Mouse (Mus musculus): ENCODE results near the gene Extl1. TPM values are rescaled to one million over a fixed set of nuclear protein-coding genes. Genes with fewer than 3 reads are reported as not detected.
"Not testable (repeated sequence)": the region's sequence is repeated elsewhere in the genome, so short reads cannot be mapped to it uniquely, and the experiment has no call there.

The Extl1 gene
- polyA plus RNA-seq, 3 experiments from 2014 or later: 0.21 to 1.3 (median 1.0) TPM

DNA sequence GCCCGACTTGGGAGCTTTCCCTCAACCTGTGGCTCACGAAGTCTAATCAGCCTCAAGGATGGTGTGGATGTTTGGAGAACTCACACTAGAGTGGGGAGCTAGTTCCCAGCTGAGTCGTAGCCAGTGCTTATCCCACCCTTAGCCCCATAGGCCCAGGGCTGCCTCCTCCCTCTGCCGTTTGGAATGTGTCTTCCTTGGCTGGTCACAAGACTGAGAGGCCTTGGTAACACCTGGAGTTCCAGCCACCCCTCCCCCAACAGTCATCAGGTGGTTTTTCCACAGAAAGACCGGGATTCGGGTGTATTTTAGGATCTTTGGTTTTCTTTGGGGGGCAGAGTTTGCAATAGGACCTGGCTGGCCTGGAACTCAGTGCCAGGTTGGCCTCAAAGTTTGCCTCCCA lies 33.0 kb downstream of the Extl1 start:
- no peak for ATAC-seq

DNA sequence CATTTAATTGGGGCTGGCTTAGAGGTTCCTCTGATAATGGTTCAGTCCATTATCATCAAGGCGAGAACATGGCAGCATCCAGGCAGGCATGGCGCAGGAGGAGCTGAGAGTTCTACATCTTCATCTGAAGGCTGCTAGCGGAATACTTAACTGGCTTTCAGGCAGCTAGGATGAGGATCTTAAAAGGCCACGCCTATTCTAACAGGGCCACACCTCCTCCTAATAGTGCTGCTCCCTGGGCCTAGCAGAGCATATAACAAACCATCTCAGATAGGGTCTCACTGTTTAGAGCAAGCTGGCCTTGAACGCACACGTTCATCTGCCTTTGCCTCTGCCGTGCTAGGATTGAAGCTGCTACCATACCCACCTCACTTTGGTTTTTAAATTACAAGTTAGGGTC lies 33.8 kb downstream of the Extl1 start:
- no peak for ATAC-seq

GRCm38 (mm10) chr4:134348545-134348944 lies 35.1 kb downstream of the Extl1 start:
- ATAC-seq: no peak

DNA sequence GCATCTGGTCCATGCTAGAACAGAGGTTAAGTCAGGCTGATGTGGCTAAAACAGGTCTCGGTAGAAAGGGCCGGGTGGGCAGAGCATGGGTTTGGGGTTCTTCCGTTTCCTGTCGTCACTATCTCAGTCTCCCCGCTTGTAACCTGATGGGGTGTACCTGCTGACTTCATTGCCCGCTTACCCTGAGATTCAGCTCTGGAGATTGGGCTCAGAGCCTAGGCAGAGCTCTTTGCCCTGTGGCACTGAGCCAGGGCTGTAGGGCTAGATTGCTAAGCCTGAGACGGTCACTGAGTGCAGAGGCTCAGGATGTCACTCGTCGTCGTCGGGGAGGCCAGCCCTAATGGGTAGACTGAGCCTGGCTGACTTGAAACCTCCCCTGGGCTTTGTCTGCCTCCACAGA lies 35.6 kb downstream of the Extl1 start:
- no peak for ATAC-seq

GRCm38 (mm10) chr4:134345802-134346201 lies 37.8 kb downstream of the Extl1 start:
- no peak for ATAC-seq

DNA sequence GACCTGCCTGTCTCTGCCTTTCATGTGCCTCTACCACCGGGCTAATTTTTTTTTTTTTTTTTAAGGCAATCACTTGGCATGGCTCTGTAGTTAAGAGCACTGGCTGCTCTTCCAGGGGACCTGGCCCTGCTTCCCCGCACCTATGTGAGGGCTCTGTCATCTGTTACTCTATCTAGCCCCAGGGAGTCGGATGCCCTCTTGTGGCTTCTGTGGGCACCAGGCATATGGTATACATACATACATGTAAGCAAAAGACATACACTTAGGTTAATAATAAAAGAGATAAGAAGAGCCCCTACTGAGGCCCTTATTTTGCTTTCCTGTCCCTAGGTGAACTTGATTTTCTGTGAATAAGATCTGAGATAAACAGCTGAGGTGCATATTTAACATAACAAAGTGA lies 39.0 kb downstream of the Extl1 start:
- ATAC-seq: no peak

DNA sequence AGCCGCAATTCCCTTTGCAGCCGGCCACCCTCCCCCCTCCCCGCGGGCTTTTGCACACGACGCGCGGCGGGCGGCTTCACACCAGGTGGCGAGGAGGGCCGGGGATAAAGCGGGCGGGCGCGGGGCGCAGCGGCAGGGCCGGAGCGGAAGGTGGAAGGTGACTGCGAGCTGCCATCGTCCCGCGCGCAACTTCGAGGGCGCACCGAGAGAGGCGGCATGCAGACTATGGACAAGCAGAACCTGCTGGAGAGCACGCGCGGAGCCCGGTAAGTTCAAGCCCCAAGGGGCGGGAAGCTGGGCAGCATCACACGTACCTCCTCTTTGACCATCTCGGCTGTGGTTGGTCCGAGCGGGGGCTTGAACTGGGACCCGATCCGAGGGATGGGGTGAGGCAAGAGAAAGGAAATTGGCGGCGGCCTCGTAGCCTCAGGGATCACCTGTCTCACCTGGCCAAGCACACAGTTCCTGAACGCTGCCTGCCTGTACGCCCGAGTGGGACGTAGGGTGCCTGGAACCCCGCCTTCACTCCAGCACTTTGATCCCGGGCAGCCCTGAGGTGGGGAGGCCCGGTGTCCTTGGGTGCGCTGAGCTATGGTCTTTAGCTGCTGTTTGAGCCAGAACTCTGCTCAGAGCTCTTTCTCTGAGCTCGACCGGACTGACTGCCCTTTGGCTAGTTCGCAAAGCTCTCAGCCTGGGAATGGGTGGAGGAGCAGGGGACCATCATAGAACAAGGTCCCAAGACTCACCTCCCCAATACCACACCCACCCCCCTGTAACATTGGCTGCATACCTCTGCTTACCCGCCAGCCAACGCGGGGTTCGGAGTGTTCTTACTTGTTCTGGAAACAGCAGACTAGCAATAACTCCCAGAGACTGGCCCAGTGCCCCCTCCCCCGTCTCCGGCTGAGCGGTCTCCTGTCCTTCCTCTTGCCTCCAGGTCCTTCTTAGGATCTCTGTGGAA lies 40.3 kb downstream of the Extl1 start, which contains the start of gene Slc30a2:
Gene Slc30a2 (plus strand): TSS at position 111 of the 961 bp plus-strand sequence.
- ATAC-seq: no peak

DNA sequence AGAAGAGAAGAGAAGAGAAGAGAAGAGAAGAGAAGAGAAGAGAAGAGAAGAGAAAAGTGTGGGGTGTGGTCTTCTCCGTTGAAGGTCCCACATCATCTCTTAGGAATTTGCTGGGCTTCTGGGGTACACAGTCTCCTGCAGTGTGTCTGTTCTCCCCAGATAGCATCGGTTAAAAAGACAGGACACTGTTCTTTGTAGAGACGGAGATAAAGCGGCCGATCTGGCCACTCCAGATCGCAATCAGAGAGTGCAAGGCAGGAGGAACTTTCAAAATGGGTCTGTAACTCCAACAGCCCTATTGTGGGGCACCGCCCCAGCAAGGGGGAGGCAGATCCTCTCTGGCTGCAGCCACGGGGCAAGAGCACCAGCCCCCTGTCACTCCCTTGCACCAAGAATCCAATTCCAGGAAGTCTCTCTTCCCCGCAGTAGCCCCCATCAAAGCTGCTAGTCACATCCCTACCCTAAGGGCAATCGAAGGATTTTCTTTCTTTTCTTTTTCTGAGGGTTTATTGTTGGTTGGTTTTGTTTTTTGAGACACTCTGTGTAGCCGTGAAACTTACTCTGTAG lies 41.4 kb downstream of the Extl1 start:
- ATAC-seq: no peak

GRCm38 (mm10) chr4:134341231-134341630 lies 42.4 kb downstream of the Extl1 start:
- not testable (repeated sequence) for ATAC-seq

GRCm38 (mm10) chr4:134330281-134330680 lies 53.4 kb downstream of the Extl1 start:
- no peak for ATAC-seq

DNA sequence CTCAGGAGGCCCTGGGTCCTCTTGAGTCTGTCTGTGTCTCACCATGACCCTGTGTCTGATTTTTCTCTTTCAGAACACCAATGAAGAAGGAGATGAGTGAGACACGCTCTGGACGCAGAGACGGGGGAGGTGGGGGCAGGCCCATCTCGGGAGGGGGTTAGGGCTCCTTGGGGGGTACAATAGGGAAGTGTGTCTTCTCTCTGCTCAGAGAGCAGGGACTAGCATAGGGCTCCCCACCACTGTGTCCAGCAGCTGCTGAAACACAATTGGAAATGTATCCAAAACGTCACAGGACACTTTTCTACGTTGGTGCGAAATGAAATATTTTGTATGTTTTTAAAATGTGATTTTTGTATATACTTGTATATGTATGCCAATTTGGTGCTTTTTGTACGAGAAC lies 54.8 kb downstream of the Extl1 start:
- ATAC-seq: no peak

DNA sequence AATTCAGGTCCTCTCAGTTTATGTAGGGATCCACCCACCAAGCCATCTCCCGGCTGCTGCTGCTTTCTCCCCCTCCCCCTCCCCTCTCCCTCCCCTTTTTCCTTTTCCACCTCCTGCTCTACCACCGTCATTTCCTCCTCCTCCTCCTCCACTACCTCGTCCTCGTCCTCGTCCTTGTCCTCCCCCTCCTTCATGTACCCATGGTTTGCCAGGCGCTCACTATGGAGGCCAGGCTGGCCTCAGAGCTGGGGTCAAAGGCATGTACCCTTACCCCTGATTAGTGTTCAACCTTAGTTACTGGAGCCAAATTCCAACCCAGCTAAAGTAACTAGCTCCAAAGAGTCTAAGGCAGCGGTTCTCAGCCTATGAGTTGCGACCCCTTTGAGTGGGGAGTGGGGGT lies 55.5 kb downstream of the Extl1 start:
- ATAC-seq: no peak

- no peak for ATAC-seq
These were observed 56.7 kb downstream of the Extl1 start for GRCm38 (mm10) chr4:134326859-134327530.

DNA sequence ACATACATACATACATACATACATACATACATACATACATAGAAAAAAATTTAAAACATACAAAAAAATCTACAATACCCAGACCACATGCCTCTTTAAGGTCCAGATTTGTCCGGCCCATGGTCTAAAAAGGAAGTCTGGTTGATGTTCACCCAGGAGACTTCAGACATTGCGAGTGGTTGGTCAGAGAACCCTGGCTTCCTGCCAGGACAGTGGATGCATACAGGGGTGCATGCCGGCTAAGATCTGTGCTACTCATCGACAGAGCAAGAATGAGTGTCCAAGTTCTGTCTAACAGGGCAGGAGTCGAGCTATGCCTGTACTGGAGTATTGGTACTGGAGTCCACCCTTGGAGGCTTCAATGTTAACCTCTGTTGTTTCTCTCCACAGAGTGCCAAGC lies 59.0 kb downstream of the Extl1 start:
- no peak for ATAC-seq

DNA sequence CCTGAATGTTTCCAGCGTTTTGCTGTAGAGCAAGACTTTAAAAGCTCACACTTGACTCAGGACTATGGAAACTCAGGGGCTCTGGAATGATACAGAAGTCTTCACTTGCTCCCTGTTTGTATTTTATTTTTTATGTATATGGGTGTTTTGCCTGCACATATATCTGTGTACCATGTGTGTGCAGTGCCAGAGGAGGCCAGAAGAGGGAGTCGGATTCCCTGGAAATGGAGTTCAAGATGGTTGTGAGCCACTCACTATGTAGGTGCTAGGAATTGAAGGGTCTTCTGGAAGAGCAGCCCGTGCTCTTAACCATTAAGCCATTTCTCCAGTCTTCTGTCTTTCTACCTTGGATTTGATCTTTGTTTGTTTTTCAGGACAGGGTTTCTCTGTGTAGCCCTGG lies 62.1 kb downstream of the Extl1 start:
- ATAC-seq: no peak

GRCm38 (mm10) chr4:134319674-134320073 lies 64.0 kb downstream of the Extl1 start:
- no peak for ATAC-seq

DNA sequence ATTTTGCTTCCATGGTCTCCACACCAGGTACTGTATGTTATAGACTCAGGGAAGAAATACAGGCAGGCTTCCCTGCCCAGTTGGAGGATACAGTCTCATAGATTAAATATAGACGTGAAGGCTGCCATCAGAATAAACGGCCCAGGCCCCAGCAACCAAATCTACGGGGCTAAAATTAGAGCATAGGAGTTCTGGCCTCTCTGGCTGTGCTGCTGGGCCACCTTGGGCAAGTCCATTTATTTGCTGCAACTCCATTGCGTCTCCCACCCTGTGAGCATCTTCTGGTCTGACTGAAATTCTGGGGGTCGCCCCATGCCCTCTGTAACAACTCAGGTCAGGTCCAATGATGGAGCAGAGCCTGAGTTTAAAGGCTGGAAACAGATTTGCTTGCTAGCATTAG lies 64.6 kb downstream of the Extl1 start:
- no peak for ATAC-seq

GRCm38 (mm10) chr4:134316390-134316789 lies 67.3 kb downstream of the Extl1 start:
- ATAC-seq: no peak

- no peak for ATAC-seq
These were observed 68.2 kb downstream of the Extl1 start for GRCm38 (mm10) chr4:134315470-134315869.

DNA sequence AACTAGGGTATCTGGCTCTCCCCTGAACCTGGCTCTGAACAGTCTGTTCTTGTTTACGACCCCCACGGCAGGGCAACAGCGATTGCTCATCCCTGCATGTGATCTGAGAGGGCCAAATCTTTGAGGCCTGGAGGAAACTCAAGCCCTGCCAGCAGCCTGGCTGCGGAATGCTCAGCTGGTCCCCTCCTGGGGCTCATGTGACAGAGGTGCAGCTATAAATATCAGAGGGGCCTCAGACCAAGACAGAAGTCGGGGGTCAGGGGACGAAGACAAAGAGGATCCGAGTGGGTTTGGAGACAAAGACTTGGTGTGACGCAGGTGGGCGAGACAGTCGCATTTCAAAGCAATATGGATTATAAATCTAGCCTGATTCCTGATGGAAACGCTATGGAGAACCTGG lies 68.8 kb downstream of the Extl1 start, which contains the start of gene Trim63:
Gene Trim63 (plus strand): TSS at position 245 of the 400 bp plus-strand sequence.
- no peak for ATAC-seq

- no peak for ATAC-seq
These were observed 69.5 kb downstream of the Extl1 start for GRCm38 (mm10) chr4:134314081-134314655.

DNA sequence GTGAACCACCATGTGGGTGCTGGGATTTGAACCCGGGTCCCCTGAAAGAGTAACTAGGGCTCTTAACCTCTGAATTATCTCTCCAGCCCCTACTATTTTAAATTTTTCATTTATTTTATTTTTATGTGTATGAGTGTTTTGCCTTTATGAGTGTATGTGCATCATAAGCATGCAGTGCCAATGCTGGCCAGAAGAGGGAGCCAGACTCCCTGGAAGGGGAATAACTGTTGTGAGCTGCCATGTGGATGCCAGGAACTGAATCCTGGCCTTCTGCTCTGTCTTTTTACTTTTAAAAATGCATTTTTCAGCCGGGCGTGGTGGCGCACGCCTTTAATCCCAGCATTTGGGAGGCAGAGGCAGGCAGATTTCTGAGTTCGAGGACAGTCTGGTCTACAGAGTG lies 70.7 kb downstream of the Extl1 start:
- ATAC-seq: no peak

GRCm38 (mm10) chr4:134312341-134312740 lies 71.3 kb downstream of the Extl1 start:
- no peak for ATAC-seq

Data from inflammation-experienced regulatory T-cells, adult 6 months (primary cell).